Mouse (Mus musculus): Measurements from ENCODE around the gene Eif3a.

DNA sequence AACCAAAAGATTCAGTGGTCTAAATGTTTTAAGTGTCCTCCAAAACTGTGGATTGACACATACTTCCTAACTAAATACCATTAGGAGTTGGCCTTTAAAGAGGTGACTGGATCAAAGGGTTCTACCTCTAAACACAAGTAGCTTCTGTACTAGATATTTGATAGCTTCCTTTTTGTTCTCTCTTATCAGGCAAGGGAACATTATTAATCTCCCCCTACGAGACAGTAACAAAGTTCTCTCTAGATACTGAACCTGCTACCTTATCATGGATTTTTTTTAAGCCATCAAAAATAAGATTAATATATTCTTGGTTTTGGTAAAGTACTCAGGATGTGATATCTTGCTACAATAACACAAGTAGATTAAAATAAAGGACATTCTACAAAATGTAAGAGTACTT is 5.7 kb downstream of the Eif3a start:
- TF ChIP-seq CTCF (IDR thresholded peaks at IDR 0.05; ENCODE audit: borderline replicate concordance, extremely low read depth, insufficient read depth, insufficient read length) (no peak), POLR2A (IDR thresholded peaks at IDR 0.05; ENCODE audit: borderline replicate concordance, extremely low read depth, insufficient read depth, insufficient read length, poor library complexity, severe bottlenecking) (no peak)
